Mouse (Mus musculus) erythroblast, adult 5-6 weeks (primary cell): ENCODE data around the gene Tpmt. TPM values are rescaled to one million over a fixed set of nuclear protein-coding genes. Genes with fewer than 3 reads are reported as not detected.

Experiments
- ATAC-seq: replicated peaks from 2 replicates; pipeline ENCODE4 v1.8.0; 2016; ENCODE audit warnings: moderate number of reproducible peaks, mild to moderate bottlenecking, moderate TSS enrichment, inconsistent platforms; ENCODE audit not compliant: poor library complexity, low FRiP score, severe bottlenecking
- total RNA-seq, 2 experiments: library from RNA; stranded (forward) in 1 of 2; stranded (reverse) in 1 of 2; fragments of 150-400 nt in 1 of 2; fragments of 200-764, 138-1000 nt in 1 of 2; gene quantifications; 2 replicates each; pipeline versions ENCODE4 v1.2.3 to v1.2.4; 2015 to 2017; ENCODE audit warnings: low replicate concordance in 2 of 2

Gene Tpmt
- not detected in 2 replicates for total RNA-seq (2015; ENCODE audit: low replicate concordance)
- 0.34 and 1.4 TPM in 2 replicates for total RNA-seq (2017; ENCODE audit: low replicate concordance)

- ATAC-seq, result no peak
These were observed at the start of gene Tpmt for GRCm38 (mm10) chr13:47044617-47044947. Gene Tpmt, minus strand, starts transcription at chr13:47044737.

GRCm38 (mm10) chr13:47093791-47094190, 49.3 kb upstream of the Tpmt start:
- ATAC-seq, result no peak

GRCm38 (mm10) chr13:47089271-47089670, 44.7 kb upstream of the Tpmt start:
- ATAC-seq, result no peak

GRCm38 (mm10) chr13:47088433-47088832, 43.9 kb upstream of the Tpmt start:
- no peak for ATAC-seq

GRCm38 (mm10) chr13:47080905-47081505, 36.5 kb upstream of the Tpmt start:
- ATAC-seq, result no peak

- ATAC-seq, result no peak
These were observed 34.3 kb upstream of the Tpmt start for GRCm38 (mm10) chr13:47078799-47079198.

GRCm38 (mm10) chr13:47077367-47077766, 32.8 kb upstream of the Tpmt start:
- ATAC-seq, result no peak

DNA sequence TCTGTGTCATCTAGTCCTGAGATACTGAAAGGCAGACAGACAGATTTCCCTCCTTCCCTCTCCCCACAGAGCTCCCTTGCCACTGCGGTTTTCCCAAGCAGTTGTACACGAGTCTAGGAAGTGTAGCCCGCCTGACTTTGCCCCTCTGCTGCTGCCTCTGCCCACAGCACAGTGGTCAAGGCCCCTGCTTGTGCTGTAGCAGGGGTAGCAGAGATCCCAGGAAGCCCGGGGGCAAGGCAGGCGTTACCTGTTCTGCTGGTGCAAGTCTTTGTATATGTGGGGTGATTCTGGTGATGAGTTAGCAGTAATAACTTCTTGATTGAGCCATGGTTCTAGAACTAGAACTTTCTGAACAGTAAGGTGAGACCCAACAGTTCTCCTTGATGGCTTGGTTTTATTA, 31.6 kb upstream of the Tpmt start:
- ATAC-seq, result no peak

DNA sequence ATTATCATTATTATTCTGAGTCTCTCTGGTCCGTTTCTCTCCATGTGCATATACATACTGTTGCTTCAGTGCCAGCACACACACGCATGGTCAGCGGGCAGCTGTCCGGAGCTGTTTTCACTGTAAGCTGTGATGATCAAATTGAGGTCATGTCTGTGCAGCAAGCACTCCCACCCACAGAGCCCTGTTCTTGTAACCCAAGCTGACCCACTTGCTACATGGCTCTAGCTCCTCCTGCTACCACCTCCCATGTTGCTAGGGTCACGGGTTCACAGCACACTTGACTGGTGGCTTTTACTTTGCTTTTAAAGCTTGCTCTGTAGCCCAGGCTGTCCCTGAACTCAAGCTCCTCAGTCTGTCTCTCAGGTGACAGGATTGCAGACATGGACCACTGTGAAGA, 27.9 kb upstream of the Tpmt start:
- no peak for ATAC-seq

GRCm38 (mm10) chr13:47071871-47072270, 27.3 kb upstream of the Tpmt start:
- no peak for ATAC-seq

DNA sequence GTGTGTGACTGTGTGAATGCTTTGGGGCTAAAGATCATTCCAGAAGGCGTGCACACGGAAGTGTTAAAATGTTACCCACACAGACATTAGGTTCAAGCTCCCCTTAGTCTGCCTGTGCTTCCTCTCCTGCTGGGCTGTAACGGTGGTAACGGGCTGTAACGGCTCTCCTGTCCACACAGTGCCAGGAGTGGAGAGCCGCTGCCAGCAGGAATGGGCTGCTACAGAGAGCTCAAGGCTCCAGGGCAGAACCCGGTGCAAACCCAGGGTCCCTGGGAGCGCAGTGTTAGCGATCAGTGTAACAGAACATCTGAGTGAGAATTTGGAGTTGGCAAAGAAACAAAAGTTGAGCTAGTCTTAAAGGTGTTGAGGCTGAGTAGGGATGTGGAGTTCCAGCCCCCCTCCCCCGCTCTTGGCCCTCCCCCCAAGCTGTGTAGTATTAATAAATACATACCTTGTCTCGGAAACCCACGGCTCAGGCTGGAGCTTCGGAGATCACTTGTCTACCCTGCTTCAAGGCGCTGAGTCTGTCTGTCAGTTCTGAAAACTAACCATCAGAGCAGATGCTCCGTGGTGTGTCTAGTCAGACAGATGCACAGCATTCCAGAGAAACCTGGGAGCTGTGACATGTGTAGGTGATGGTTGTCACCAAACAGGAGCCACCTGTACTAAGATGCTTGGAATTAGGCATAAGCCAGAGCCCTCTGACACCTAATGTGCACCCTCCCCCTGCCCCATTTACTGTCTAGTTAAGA, 26.0 kb upstream of the Tpmt start:
- ATAC-seq, result no peak

GRCm38 (mm10) chr13:47067001-47067400, 22.5 kb upstream of the Tpmt start:
- ATAC-seq, result no peak

GRCm38 (mm10) chr13:47066516-47066915, 22.0 kb upstream of the Tpmt start:
- ATAC-seq, result no peak

- no peak for ATAC-seq
These were observed 19.6 kb upstream of the Tpmt start for GRCm38 (mm10) chr13:47063985-47064760.

- ATAC-seq, result no peak
These were observed 18.2 kb upstream of the Tpmt start for GRCm38 (mm10) chr13:47062756-47063155.

GRCm38 (mm10) chr13:47056781-47057180, 12.2 kb upstream of the Tpmt start:
- ATAC-seq, result no peak

- no peak for ATAC-seq
These were observed 11.6 kb upstream of the Tpmt start for GRCm38 (mm10) chr13:47056126-47056525.

- no peak for ATAC-seq
These were observed 9.4 kb upstream of the Tpmt start for GRCm38 (mm10) chr13:47053971-47054370.

GRCm38 (mm10) chr13:47050009-47050408, 5.5 kb upstream of the Tpmt start:
- no peak for ATAC-seq

DNA sequence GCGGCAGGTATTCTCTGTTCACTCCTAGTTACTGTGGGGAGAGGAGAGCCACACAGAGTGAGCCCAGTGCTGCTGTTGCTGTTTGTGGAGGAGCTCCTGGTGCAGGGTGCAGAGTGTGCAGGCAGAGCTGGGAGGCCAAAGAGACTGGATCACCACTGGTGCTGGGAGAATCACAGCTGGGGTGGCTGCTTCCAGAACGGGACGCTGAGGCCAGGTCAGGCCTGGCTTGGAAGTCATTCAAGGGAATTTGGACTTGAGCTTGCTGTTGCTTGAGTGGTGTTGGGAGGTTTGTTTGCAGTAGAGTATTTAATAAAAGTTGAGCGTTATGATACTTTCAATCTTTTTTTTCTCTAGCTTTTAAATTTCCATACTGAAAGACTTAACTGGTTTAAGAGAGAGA, 3.5 kb upstream of the Tpmt start:
- ATAC-seq, result no peak
